ENCODE assay signal across 13 mouse cellular contexts in genomic region chr11:33276637-33277036, GRCm38 (mm10). TPM values are rescaled to one million over a fixed set of nuclear protein-coding genes. Genes with fewer than 3 reads are reported as not detected.
"Had no signal": no experiment of that assay in that cellular context is flagged by ENCODE, and none has a peak within 500 bp of the region (broad histone marks: within the 10 kb centered on the region; RNA-seq: fewer than 3 reads in every experiment).

Gene Gm12117 (minus strand): TSS chr11:33276737.

- DNase-seq: retina, postnatal 1 day; right cerebral cortex, adult 18-20 months; right cerebral cortex, postnatal 14 days; right cerebral cortex, postnatal 25 days; right cerebral cortex, postnatal 4 days; spleen, adult 18-20 months; thymus, adult 18-20 months; thymus, adult 2 months; thymus, postnatal 14 days; thymus, postnatal 25 days; thymus, postnatal 36 days; thymus, postnatal 4 days had no signal

RNA-seq across cellular contexts. Expression of gene Gm12117, which starts in this region (rescaled TPM):
- total RNA-seq: neutrophil, adult 5-6 weeks had no signal
